Mouse (Mus musculus) embryonic facial prominence, embryonic 11.5 days (tissue): ENCODE results near the gene Eif5a2. TPM values are rescaled to one million over a fixed set of nuclear protein-coding genes. Genes with fewer than 3 reads are reported as not detected.
"Not testable (repeated sequence)": the region's sequence is repeated elsewhere in the genome, so short reads cannot be mapped to it uniquely, and the experiment has no call there.

Experiments
- ATAC-seq: fragments of 200-750 bp; cut with Nextera tagmentation; replicated peaks from 2 replicates; pipeline ENCODE4 v1.8.0; 2017; ENCODE audit warnings: low read depth; ENCODE audit not compliant: insufficient number of reproducible peaks, low FRiP score, low TSS enrichment
- DNase-seq: peaks from one replicate; pipeline ENCODE4 v3.0.0-alpha.2; 2015; ENCODE audit warnings: low spot score
- H3K27ac ChIP-seq: fragments of 300-500 bp; sonication (generic); replicated peaks from 2 replicates; pipeline ENCODE4 v1.5.1; 2014; ENCODE audit warnings: mild to moderate bottlenecking, low read depth, low read length, control low read depth
- H3K27me3 ChIP-seq: fragments of 300-500 bp; sonication (generic); 2 replicates; pipeline ENCODE4 v1.6.1; 2014; ENCODE audit warnings: mild to moderate bottlenecking, low read length, moderate library complexity, mixed read lengths; ENCODE audit not compliant: control insufficient read depth, insufficient read depth
- H3K36me3 ChIP-seq: fragments of 300-500 bp; sonication (generic); replicated peaks from 2 replicates; pipeline ENCODE4 v1.6.1; 2014; ENCODE audit warnings: low read depth, mild to moderate bottlenecking, low read length, moderate library complexity, mixed read lengths; ENCODE audit not compliant: control insufficient read depth, insufficient read depth
- H3K4me1 ChIP-seq: fragments of 300-500 bp; sonication (generic); 2 replicates; pipeline ENCODE4 v1.6.1; 2014; ENCODE audit warnings: low read length, mixed read lengths; ENCODE audit not compliant: control insufficient read depth, insufficient read depth
- H3K4me2 ChIP-seq: fragments of 300-500 bp; sonication (generic); 2 replicates; pipeline ENCODE4 v1.6.1; 2014; ENCODE audit warnings: low read depth, mild to moderate bottlenecking, control low read depth, low read length, moderate library complexity
- H3K4me3 ChIP-seq: fragments of 300-500 bp; sonication (generic); 2 replicates; pipeline ENCODE4 v1.5.1; 2014; ENCODE audit warnings: low read depth, low read length, control low read depth
- H3K9ac ChIP-seq: fragments of 300-500 bp; sonication (generic); replicated peaks from 2 replicates; pipeline ENCODE4 v1.6.1; 2014; ENCODE audit warnings: mild to moderate bottlenecking, control low read depth, low read length
- H3K9me3 ChIP-seq: fragments of 300-500 bp; sonication (generic); replicated peaks from 2 replicates; pipeline ENCODE4 v1.6.1; 2016; ENCODE audit warnings: mild to moderate bottlenecking, low read length, inconsistent platforms, mixed read lengths; ENCODE audit not compliant: control insufficient read depth
- WGBS: fragments of 180-500 bp; shearing (Covaris S2); extraction: QIAGEN DNeasy Blood & Tissue Kit; methylation state at CpG from one replicate; pipeline ENCODE4 v1.1.7; 2014; 5-methylcytosine and 5-hydroxymethylcytosine counted together
- polyA plus RNA-seq: library from polyadenylated mRNA; unstranded; fragments of >200 nt; fragmentation: Nextera tagmentation; extraction: Ambion mirVana; gene quantifications from 2 replicates; pipeline ENCODE4 v1.2.1, GENCODE M21; 2014

The Eif5a2 gene
- polyA plus RNA-seq, 1 experiment from 2014 or later: 19.8 TPM

GRCm38 (mm10) chr3:28755477-28755876 lies 25.6 kb upstream of the Eif5a2 start:
- WGBS: 61% methylated on average over 7 of the region's 7 CpGs

GRCm38 (mm10) chr3:28761225-28761789 lies 19.8 kb upstream of the Eif5a2 start:
- H3K4me2 ChIP-seq: no peak overlapping the region
- WGBS: 82% methylated on average over 8 of the region's 8 CpGs

More at GRCm38 (mm10) chr3:28755477-28755876, 25.6 kb upstream of the Eif5a2 start:
- Histone ChIP-seq H3K9me3 (no peaks in the 10 kb centered on the region), H3K4me2 (no peak overlapping the region), H3K9ac (no peak overlapping the region), H3K4me1 (no peaks in the 10 kb centered on the region), H3K4me3 (no peak overlapping the region), H3K36me3 (no peaks in the 10 kb centered on the region), H3K27me3 (no peaks in the 10 kb centered on the region), H3K27ac (no peak overlapping the region)
- ATAC-seq (no peak), DNase-seq (no peak)

GRCm38 (mm10) chr3:28766935-28767334 lies 14.1 kb upstream of the Eif5a2 start:
- Histone ChIP-seq H3K9me3 (no peaks in the 10 kb centered on the region), H3K9ac (no peak overlapping the region), H3K4me1 (no peaks in the 10 kb centered on the region), H3K36me3 (no peaks in the 10 kb centered on the region), H3K27ac (no peak overlapping the region), H3K4me3 (no peak overlapping the region), H3K4me2 (no peak overlapping the region), H3K27me3 (no peaks in the 10 kb centered on the region)
- ATAC-seq (no peak), DNase-seq (no peak)
- WGBS: 90% methylated on average over 4 of the region's 4 CpGs

More at GRCm38 (mm10) chr3:28761225-28761789, 19.8 kb upstream of the Eif5a2 start:
- H3K4me3 ChIP-seq: no peak overlapping the region
- no peak for DNase-seq
- no peaks in the 10 kb centered on the region for H3K27me3 ChIP-seq
- no peaks in the 10 kb centered on the region for H3K4me1 ChIP-seq
- no peaks in the 10 kb centered on the region for H3K36me3 ChIP-seq
- no peak for ATAC-seq
- no peaks in the 10 kb centered on the region for H3K9me3 ChIP-seq
- H3K9ac ChIP-seq: no peak overlapping the region
- H3K27ac ChIP-seq: no peak overlapping the region

GRCm38 (mm10) chr3:28768222-28768621 lies 12.9 kb upstream of the Eif5a2 start:
- no peak for ATAC-seq
- Histone ChIP-seq H3K36me3 (no peaks in the 10 kb centered on the region), H3K27me3 (no peaks in the 10 kb centered on the region)

GRCm38 (mm10) chr3:28772919-28773318 lies 8.2 kb upstream of the Eif5a2 start:
- not testable (repeated sequence) for H3K36me3 ChIP-seq, H3K9ac ChIP-seq, H3K27me3 ChIP-seq, H3K4me1 ChIP-seq, H3K4me3 ChIP-seq, H3K9me3 ChIP-seq, DNase-seq, H3K27ac ChIP-seq, H3K4me2 ChIP-seq, ATAC-seq
- WGBS: 60% methylated on average over 4 of the region's 4 CpGs

More at GRCm38 (mm10) chr3:28768222-28768621, 12.9 kb upstream of the Eif5a2 start:
- no peak for DNase-seq
- Histone ChIP-seq H3K4me3 (no peak overlapping the region), H3K4me1 (no peaks in the 10 kb centered on the region), H3K27ac (no peak overlapping the region), H3K9me3 (no peaks in the 10 kb centered on the region), H3K4me2 (no peak overlapping the region), H3K9ac (no peak overlapping the region)
- 59% methylated on average over 3 of the region's 3 CpGs for WGBS

GRCm38 (mm10) chr3:28775361-28775760 lies 5.7 kb upstream of the Eif5a2 start:
- Histone ChIP-seq H3K9me3 (no peaks in the 10 kb centered on the region), H3K4me3 (no peak overlapping the region), H3K27me3 (no peaks in the 10 kb centered on the region), H3K36me3 (no peaks in the 10 kb centered on the region), H3K4me1 (no peaks in the 10 kb centered on the region), H3K9ac (no peak overlapping the region), H3K4me2 (no peak overlapping the region), H3K27ac (no peak overlapping the region)
- 88% methylated on average over 7 of the region's 7 CpGs for WGBS
- ATAC-seq (no peak), DNase-seq (no peak)

GRCm38 (mm10) chr3:28775958-28776357 lies 5.1 kb upstream of the Eif5a2 start:
- Histone ChIP-seq H3K4me3 (no peak overlapping the region), H3K4me2 (no peak overlapping the region), H3K27me3 (no peaks in the 10 kb centered on the region), H3K27ac (no peak overlapping the region), H3K36me3 (no peaks in the 10 kb centered on the region), H3K4me1 (no peaks in the 10 kb centered on the region), H3K9me3 (no peaks in the 10 kb centered on the region), H3K9ac (no peak overlapping the region)
- WGBS: 93% methylated on average over 1 of the region's 1 CpGs
- ATAC-seq: no peak
- no peak for DNase-seq

GRCm38 (mm10) chr3:28776491-28776890 lies 4.6 kb upstream of the Eif5a2 start:
- Histone ChIP-seq H3K9ac (no peak overlapping the region), H3K27ac (no peak overlapping the region), H3K4me3 (no peak overlapping the region), H3K4me2 (no peak overlapping the region), H3K27me3 (no peaks in the 10 kb centered on the region), H3K4me1 (no peaks in the 10 kb centered on the region), H3K9me3 (no peaks in the 10 kb centered on the region), H3K36me3 (no peaks in the 10 kb centered on the region)
- 78% methylated on average over 1 of the region's 1 CpGs for WGBS
- ATAC-seq: no peak
- DNase-seq: no peak
